Mouse (Mus musculus): ENCODE data around the gene Tstd1. TPM values are rescaled to one million over a fixed set of nuclear protein-coding genes. Genes with fewer than 3 reads are reported as not detected.
A peak's percentile ranks its signal among the peaks of the same experiment; 100 is the strongest.

The Tstd1 gene
- polyA plus RNA-seq, 1 experiment from 2014 or later, result 1.6 TPM

DNA sequence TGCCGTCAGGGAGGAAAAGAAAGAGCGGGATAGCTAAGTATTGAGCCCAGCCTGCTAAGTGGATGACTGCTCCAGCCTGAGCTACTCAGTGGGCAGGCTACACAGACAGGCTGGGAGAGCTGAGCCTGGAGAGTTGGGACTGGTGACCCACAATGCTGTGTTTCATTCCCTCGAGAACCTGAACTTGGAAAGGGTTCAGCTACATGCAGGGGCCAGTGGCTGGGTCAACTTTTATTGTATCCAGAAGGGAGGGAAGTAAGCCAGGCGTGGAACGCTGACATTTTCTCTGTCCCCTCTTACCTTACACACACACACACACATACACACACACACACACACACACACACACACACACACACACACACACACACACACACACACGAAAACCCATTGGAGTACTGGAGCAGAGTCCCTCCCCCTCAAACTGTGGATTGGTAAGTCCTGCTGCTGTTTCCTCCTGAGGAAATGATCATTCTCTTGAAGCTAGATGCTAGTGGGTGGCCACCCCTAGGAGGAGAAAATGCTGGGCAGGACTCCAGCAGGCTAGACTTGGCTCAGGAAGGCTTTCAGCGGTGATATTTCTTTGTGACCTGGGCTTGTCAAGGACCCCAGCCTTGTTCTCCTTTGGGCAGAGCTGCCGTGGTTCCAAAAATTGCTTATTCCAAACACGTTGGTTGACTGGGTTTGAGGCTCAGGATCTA lies 21.5 kb downstream of the Tstd1 start:
- ATAC-seq (replicated peaks; ENCODE audit: low FRiP score) (no peak), DNase-seq (ENCODE audit: low spot score) (no peak)
- 24% methylated on average over 9 of the region's 9 CpGs for WGBS
- peak overlapping the region; percentile 85 for H3K4me2 ChIP-seq
- H3K9ac ChIP-seq (ENCODE audit: low read depth, low read length), result no peak overlapping the region
- H3K4me1 ChIP-seq (replicated peaks; ENCODE audit: control insufficient read depth, insufficient read depth, low read length), result peaks cover 29% of the 10 kb centered on the region
- no peaks in the 10 kb centered on the region for H3K36me3 ChIP-seq (ENCODE audit: control insufficient read depth, insufficient read depth, low read length)
- peak overlapping the region; percentile 60 for H3K27ac ChIP-seq (ENCODE audit: low read depth, low read length)
- peak overlapping the region; percentile 0 for H3K4me3 ChIP-seq (ENCODE audit: low read depth, low read length)
- H3K27me3 ChIP-seq (replicated peaks; ENCODE audit: control insufficient read depth, insufficient read depth, low read length), result peaks cover 8% of the 10 kb centered on the region
- peaks cover 4% of the 10 kb centered on the region; the same call in 1 of the 2 replicates for H3K9me3 ChIP-seq (ENCODE audit: control insufficient read depth, low read length)

DNA sequence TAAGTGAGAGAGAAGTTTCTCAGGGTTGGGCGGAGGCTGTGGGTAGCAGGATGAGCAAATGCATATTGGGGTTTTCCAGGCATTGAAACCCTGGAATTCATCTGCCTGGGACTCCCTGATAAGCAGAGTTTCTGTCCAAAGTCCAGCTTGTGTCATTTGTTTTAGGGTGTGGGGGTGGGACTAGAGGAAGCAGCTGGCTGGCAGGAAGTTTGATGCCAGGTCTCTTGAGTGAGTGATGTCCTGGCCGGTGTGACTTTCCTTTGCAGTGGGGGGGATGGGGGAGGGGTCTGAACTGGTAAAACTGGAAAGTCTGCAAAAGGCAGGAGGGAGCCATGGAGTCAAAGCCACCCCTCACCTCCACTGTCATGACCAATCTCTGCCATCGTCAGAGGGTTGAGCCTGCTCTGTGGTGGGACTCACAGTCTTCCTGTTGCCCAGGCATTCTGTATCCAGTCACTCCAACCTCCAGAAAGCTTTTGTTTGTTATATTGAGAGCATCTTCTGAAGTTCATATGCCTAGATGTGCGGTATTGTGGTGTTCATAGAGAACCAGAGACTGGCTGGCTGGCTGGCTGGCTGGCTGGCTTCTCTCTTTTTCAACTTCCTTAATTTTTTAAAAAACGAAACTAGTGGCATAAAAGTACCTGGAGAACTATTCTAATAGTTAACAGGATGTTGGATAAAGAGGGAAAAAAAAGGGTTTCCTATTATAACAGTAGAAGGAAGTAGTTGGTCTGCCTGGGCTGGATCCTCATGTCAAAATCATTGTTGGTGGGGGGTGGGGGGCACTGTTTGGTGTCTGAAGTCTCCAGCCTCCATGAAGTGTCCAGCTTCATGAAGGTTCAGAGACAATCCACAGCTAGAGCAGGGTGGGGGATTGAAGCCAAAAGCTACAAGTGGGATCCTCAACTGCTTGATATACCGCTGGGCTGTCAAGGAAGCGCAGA lies 23.1 kb downstream of the Tstd1 start:
- peak overlapping the region; percentile 56 for H3K4me2 ChIP-seq
- H3K36me3 ChIP-seq (ENCODE audit: control insufficient read depth, insufficient read depth, low read length), result no peaks in the 10 kb centered on the region
- H3K4me1 ChIP-seq (replicated peaks; ENCODE audit: control insufficient read depth, insufficient read depth, low read length), result peaks cover 24% of the 10 kb centered on the region
- peaks cover 8% of the 10 kb centered on the region for H3K27me3 ChIP-seq (replicated peaks; ENCODE audit: control insufficient read depth, insufficient read depth, low read length)
- H3K9me3 ChIP-seq (ENCODE audit: control insufficient read depth, low read length), result peaks cover 4% of the 10 kb centered on the region; the same call in 1 of the 2 replicates
- peak overlapping the region; percentile 26; the same call in 1 of the 2 replicates for H3K9ac ChIP-seq (ENCODE audit: low read depth, low read length)
- ATAC-seq (replicated peaks; ENCODE audit: low FRiP score) (peak; percentile 46), DNase-seq (ENCODE audit: low spot score) (peak; percentile 53)
- WGBS, result 18% methylated on average over 7 of the region's 7 CpGs
- H3K4me3 ChIP-seq (ENCODE audit: low read depth, low read length), result no peak overlapping the region
- peak overlapping the region; percentile 50 for H3K27ac ChIP-seq (ENCODE audit: low read depth, low read length)

DNA sequence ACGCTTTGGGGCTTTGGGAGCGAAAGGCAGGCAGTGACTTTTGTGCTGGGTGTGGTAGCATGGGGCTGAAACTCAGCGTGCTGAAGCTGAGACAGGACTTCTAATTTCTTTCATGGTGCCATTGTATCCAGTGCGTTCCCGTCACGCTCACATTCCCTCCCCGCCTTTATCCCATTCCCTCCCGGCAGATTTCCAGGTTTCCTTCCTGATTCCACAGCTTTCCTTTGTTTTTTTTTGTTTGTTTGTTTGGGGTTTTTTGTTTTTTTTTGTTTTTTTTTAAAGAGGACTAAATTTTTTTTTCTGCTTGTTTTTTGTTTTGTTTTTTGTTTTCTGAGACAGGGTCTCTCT lies 23.7 kb downstream of the Tstd1 start:
- H3K27ac ChIP-seq (ENCODE audit: low read depth, low read length), result peak overlapping the region; percentile 26
- 36% methylated on average over 8 of the region's 8 CpGs for WGBS
- no peaks in the 10 kb centered on the region for H3K36me3 ChIP-seq (ENCODE audit: control insufficient read depth, insufficient read depth, low read length)
- H3K9ac ChIP-seq (ENCODE audit: low read depth, low read length), result 0 out of 2 replicates have a peak overlapping the region, but pooled peaks have one; percentile 26
- H3K4me1 ChIP-seq (replicated peaks; ENCODE audit: control insufficient read depth, insufficient read depth, low read length), result peaks cover 28% of the 10 kb centered on the region
- peaks cover 4% of the 10 kb centered on the region; the same call in 1 of the 2 replicates for H3K9me3 ChIP-seq (ENCODE audit: control insufficient read depth, low read length)
- H3K4me2 ChIP-seq, result peak overlapping the region; percentile 56
- H3K27me3 ChIP-seq (replicated peaks; ENCODE audit: control insufficient read depth, insufficient read depth, low read length), result peaks cover 4% of the 10 kb centered on the region
- ATAC-seq (replicated peaks; ENCODE audit: low FRiP score), result no peak
- DNase-seq (ENCODE audit: low spot score), result no peak
- H3K4me3 ChIP-seq (ENCODE audit: low read depth, low read length), result no peak overlapping the region

DNA sequence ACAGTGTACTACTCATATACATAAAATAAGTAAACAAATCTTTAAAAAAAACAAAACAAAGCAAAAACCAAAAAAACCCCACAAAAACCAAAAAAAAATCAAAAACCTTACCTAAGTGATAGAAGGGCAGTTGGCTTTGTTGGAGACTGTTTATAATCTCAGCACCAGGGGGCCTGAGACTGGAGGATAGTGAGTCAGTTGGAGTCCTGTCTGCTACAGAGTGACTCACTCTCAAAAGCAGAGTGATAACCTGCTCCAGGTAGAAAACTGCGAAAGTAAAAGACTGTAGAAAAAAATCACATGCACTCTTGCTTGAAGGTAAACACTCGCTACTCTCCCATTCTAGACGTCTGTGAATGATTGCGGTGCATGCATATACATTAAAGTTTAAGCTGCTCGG lies 26.4 kb downstream of the Tstd1 start:
- no peaks in the 10 kb centered on the region for H3K27me3 ChIP-seq (replicated peaks; ENCODE audit: control insufficient read depth, insufficient read depth, low read length)
- DNase-seq (ENCODE audit: low spot score) (no peak), ATAC-seq (replicated peaks; ENCODE audit: low FRiP score) (no peak)
- no peak overlapping the region for H3K9ac ChIP-seq (ENCODE audit: low read depth, low read length)
- WGBS, result 79% methylated on average over 5 of the region's 5 CpGs
- H3K36me3 ChIP-seq (ENCODE audit: control insufficient read depth, insufficient read depth, low read length), result no peaks in the 10 kb centered on the region
- no peak overlapping the region for H3K4me2 ChIP-seq
- H3K4me3 ChIP-seq (ENCODE audit: low read depth, low read length), result no peak overlapping the region
- H3K4me1 ChIP-seq (replicated peaks; ENCODE audit: control insufficient read depth, insufficient read depth, low read length), result peaks cover 22% of the 10 kb centered on the region
- H3K9me3 ChIP-seq (ENCODE audit: control insufficient read depth, low read length), result peaks cover 4% of the 10 kb centered on the region; the same call in 1 of the 2 replicates
- H3K27ac ChIP-seq (ENCODE audit: low read depth, low read length), result no peak overlapping the region

DNA sequence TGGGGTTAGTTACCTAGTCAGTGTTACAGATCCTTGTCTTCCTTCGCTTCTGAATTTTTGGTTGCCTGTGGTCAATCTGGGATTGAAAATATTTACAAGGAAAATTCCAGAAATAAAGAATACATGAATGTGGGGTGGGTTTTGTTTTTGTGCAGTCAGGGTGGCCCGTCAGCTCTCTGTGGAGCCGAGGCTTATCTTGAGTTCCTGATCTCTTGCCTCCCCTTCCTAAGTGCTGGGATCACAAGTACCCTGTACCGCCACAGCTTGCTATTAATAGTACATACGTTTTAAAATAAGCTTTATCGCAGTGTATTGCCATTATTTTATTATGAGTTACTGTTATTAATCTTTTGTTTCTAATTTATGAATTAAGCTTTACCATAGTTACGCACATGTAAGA lies 28.2 kb downstream of the Tstd1 start:
- H3K9me3 ChIP-seq (ENCODE audit: control insufficient read depth, low read length), result peaks cover 4% of the 10 kb centered on the region; the same call in 1 of the 2 replicates
- H3K27me3 ChIP-seq (replicated peaks; ENCODE audit: control insufficient read depth, insufficient read depth, low read length), result no peaks in the 10 kb centered on the region
- DNase-seq (ENCODE audit: low spot score), result no peak
- peaks cover 13% of the 10 kb centered on the region for H3K4me1 ChIP-seq (replicated peaks; ENCODE audit: control insufficient read depth, insufficient read depth, low read length)
- ATAC-seq (replicated peaks; ENCODE audit: low FRiP score), result no peak
- no peaks in the 10 kb centered on the region for H3K36me3 ChIP-seq (ENCODE audit: control insufficient read depth, insufficient read depth, low read length)
- no peak overlapping the region for H3K9ac ChIP-seq (ENCODE audit: low read depth, low read length)
- no peak overlapping the region for H3K27ac ChIP-seq (ENCODE audit: low read depth, low read length)
- WGBS, result 53% methylated on average over 7 of the region's 7 CpGs
- H3K4me2 ChIP-seq, result no peak overlapping the region
- H3K4me3 ChIP-seq (ENCODE audit: low read depth, low read length), result no peak overlapping the region

DNA sequence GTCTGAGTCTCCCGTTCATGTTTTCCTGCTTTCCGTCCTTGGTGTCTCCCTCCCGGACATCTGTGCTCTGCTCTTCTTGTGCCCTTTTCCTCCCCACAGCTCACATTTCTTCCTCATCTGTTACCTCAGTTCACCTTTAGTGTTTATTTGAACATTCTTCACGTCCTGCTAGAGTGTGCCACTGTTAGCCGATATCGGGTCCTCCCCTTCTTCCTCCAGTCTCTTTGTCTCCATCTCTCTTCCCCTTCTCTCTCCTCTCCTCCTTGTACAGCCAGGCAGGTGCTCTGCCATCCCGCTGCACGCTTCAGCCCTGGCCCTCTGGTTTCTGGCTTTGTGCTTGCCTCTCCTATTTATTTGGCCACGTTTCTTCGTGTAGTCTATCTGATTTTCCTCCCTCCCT lies 29.0 kb downstream of the Tstd1 start:
- no peak overlapping the region for H3K4me3 ChIP-seq (ENCODE audit: low read depth, low read length)
- H3K27me3 ChIP-seq (replicated peaks; ENCODE audit: control insufficient read depth, insufficient read depth, low read length), result no peaks in the 10 kb centered on the region
- no peak for ATAC-seq (replicated peaks; ENCODE audit: low FRiP score)
- no peak overlapping the region; the same call in 1 of the 2 replicates for H3K4me2 ChIP-seq
- 46% methylated on average over 10 of the region's 10 CpGs for WGBS
- no peak overlapping the region for H3K9ac ChIP-seq (ENCODE audit: low read depth, low read length)
- H3K4me1 ChIP-seq (replicated peaks; ENCODE audit: control insufficient read depth, insufficient read depth, low read length), result peaks cover 9% of the 10 kb centered on the region
- peaks cover 4% of the 10 kb centered on the region; the same call in 1 of the 2 replicates for H3K9me3 ChIP-seq (ENCODE audit: control insufficient read depth, low read length)
- H3K27ac ChIP-seq (ENCODE audit: low read depth, low read length), result no peak overlapping the region; the same call in 1 of the 2 replicates
- DNase-seq (ENCODE audit: low spot score), result no peak
- H3K36me3 ChIP-seq (ENCODE audit: control insufficient read depth, insufficient read depth, low read length), result no peaks in the 10 kb centered on the region

DNA sequence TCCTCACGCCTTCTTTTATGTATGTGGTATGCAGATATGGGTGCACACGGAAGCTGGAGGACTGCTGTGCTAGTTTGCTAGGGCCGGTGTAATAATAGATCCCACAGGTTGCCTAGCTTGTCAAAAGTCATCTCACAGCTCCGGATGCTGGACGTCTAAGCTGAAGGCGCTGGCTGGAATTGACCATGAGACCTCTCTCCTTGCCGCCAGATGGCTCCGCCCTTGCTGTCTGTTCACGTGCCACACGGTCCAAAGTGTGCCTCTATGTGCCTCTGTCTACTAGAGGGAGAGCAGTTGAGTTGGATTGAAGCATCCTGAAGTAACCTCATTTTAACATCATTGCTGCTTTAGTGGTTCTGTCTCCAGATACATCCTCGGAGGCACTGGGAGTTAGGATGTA lies 31.4 kb downstream of the Tstd1 start:
- Histone ChIP-seq H3K36me3 (ENCODE audit: control insufficient read depth, insufficient read depth, low read length) (no peaks in the 10 kb centered on the region), H3K4me1 (replicated peaks; ENCODE audit: control insufficient read depth, insufficient read depth, low read length) (peaks cover 9% of the 10 kb centered on the region), H3K9ac (ENCODE audit: low read depth, low read length) (no peak overlapping the region), H3K9me3 (ENCODE audit: control insufficient read depth, low read length) (no peaks in the 10 kb centered on the region), H3K4me2 (no peak overlapping the region), H3K27me3 (replicated peaks; ENCODE audit: control insufficient read depth, insufficient read depth, low read length) (no peaks in the 10 kb centered on the region), H3K27ac (ENCODE audit: low read depth, low read length) (no peak overlapping the region), H3K4me3 (ENCODE audit: low read depth, low read length) (no peak overlapping the region)
- no peak for DNase-seq (ENCODE audit: low spot score)
- 77% methylated on average over 11 of the region's 11 CpGs for WGBS
- no peak for ATAC-seq (replicated peaks; ENCODE audit: low FRiP score)

DNA sequence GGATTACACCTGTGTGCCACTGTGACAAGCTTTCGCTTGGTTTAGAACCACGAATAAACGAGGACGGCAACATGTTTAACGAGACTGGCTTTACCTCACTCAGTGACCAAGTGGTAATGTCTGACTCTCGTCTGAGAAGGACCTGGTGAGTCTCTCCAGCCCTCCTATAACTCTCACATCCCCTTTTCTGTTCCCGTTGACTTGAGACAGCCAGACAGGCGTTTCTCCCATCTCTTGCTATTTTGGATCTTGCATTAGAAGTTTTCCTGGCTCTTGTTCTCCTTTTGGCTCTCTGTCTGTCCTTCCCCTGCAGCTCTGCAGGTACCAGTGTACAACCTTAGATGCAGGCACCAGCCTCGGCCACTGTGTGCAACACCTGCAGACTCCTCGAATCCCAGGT lies 32.3 kb downstream of the Tstd1 start:
- H3K4me2 ChIP-seq, result no peak overlapping the region
- 81% methylated on average over 10 of the region's 10 CpGs for WGBS
- no peak overlapping the region for H3K4me3 ChIP-seq (ENCODE audit: low read depth, low read length)
- no peaks in the 10 kb centered on the region for H3K27me3 ChIP-seq (replicated peaks; ENCODE audit: control insufficient read depth, insufficient read depth, low read length)
- no peaks in the 10 kb centered on the region for H3K9me3 ChIP-seq (ENCODE audit: control insufficient read depth, low read length)
- ATAC-seq (replicated peaks; ENCODE audit: low FRiP score) (no peak), DNase-seq (ENCODE audit: low spot score) (no peak)
- H3K36me3 ChIP-seq (ENCODE audit: control insufficient read depth, insufficient read depth, low read length), result no peaks in the 10 kb centered on the region
- peaks cover 9% of the 10 kb centered on the region for H3K4me1 ChIP-seq (replicated peaks; ENCODE audit: control insufficient read depth, insufficient read depth, low read length)
- no peak overlapping the region for H3K9ac ChIP-seq (ENCODE audit: low read depth, low read length)
- no peak overlapping the region for H3K27ac ChIP-seq (ENCODE audit: low read depth, low read length)
